ENCODE assay signal across 11 mouse cellular contexts in genomic region chr15:77824321-77824720, GRCm38 (mm10). TPM values are rescaled to one million over a fixed set of nuclear protein-coding genes. Genes with fewer than 3 reads are reported as not detected.
A peak's percentile ranks its signal among the peaks of the same experiment; 100 is the strongest.
DNase-seq lines count a peak whose midpoint lies in the region; ATAC-seq and TF ChIP-seq lines count a peak whose summit lies in the region.
"Had no signal": no experiment of that assay in that cellular context is flagged by ENCODE, and none has a peak within 500 bp of the region (broad histone marks: within the 10 kb centered on the region; RNA-seq: fewer than 3 reads in every experiment).

No protein-coding gene starts in this region.

- H3K36me3 ChIP-seq in heart, embryonic 10.5 days: peaks cover 15% of the 10 kb centered on the region; the same call in 1 of the 2 replicates
- H3K36me3 ChIP-seq in kidney, postnatal 0 days (ENCODE audit: insufficient read depth, low read length): no peaks in the 10 kb centered on the region
- peaks cover 22% of the 10 kb centered on the region for H3K36me3 ChIP-seq in liver, postnatal 0 days (replicated peaks; ENCODE audit: insufficient read depth, low read length)
- H3K36me3 ChIP-seq: midbrain, embryonic 12.5 days had no signal

- WGBS in heart, embryonic 10.5 days: 79% methylated on average over 1 of the region's 1 CpGs
- 76% methylated on average over 1 of the region's 1 CpGs for WGBS in kidney, postnatal 0 days
- WGBS in liver, postnatal 0 days (ENCODE audit: insufficient replicate concordance): 96% methylated on average over 1 of the region's 1 CpGs

- TF ChIP-seq CTCF in kidney, postnatal 0 days (IDR thresholded peaks at IDR 0.05; ENCODE audit: low read depth): no peak
- TF ChIP-seq CTCF in liver, postnatal 0 days (IDR thresholded peaks at IDR 0.05; ENCODE audit: low read depth): no peak

- no peaks in the 10 kb centered on the region for H3K27me3 ChIP-seq in heart, embryonic 10.5 days (ENCODE audit: insufficient read depth, poor library complexity, severe bottlenecking)
- H3K27me3 ChIP-seq in kidney, postnatal 0 days (ENCODE audit: insufficient read depth, low read length): no peaks in the 10 kb centered on the region
- no peaks in the 10 kb centered on the region for H3K27me3 ChIP-seq in liver, postnatal 0 days (ENCODE audit: insufficient read depth, low read length)
- H3K27me3 ChIP-seq: midbrain, embryonic 12.5 days had no signal

- TF ChIP-seq EP300 in liver, postnatal 0 days (IDR thresholded peaks at IDR 0.05; ENCODE audit: low read depth): no peak

- no peaks in the 10 kb centered on the region for H3K9me3 ChIP-seq in heart, embryonic 10.5 days
- no peaks in the 10 kb centered on the region for H3K9me3 ChIP-seq in kidney, postnatal 0 days (replicated peaks; ENCODE audit: low read length)
- H3K9me3 ChIP-seq in liver, postnatal 0 days (ENCODE audit: low read length): no peaks in the 10 kb centered on the region
- H3K9me3 ChIP-seq: midbrain, embryonic 12.5 days had no signal

- no peak overlapping the region for H3K4me2 ChIP-seq in kidney, postnatal 0 days (ENCODE audit: low read length)
- no peak overlapping the region for H3K4me2 ChIP-seq in liver, postnatal 0 days (ENCODE audit: low read depth, low read length)
- H3K4me2 ChIP-seq: midbrain, embryonic 12.5 days had no signal

- peak overlapping the region; percentile 63; the same call in 1 of the 2 replicates for H3K27ac ChIP-seq in heart, embryonic 10.5 days
- peak overlapping the region; percentile 69 for H3K27ac ChIP-seq in kidney, postnatal 0 days
- H3K27ac ChIP-seq in brown adipose tissue, adult 24 weeks (replicated peaks; ENCODE audit: low read depth, low read length): peak overlapping the region; percentile 47
- 0 out of 2 replicates have a peak overlapping the region, but pooled peaks have one; percentile 85 for H3K27ac ChIP-seq in liver, postnatal 0 days (ENCODE audit: low read depth)
- H3K27ac ChIP-seq: midbrain, embryonic 12.5 days had no signal

- no peak overlapping the region for H3K4me3 ChIP-seq in heart, embryonic 10.5 days
- H3K4me3 ChIP-seq in kidney, postnatal 0 days (replicated peaks; ENCODE audit: low read depth, low read length): no peak overlapping the region
- H3K4me3 ChIP-seq in brown adipose tissue, adult 24 weeks (ENCODE audit: insufficient read depth, low read depth, low read length): no peak overlapping the region
- no peak overlapping the region for H3K4me3 ChIP-seq in liver, postnatal 0 days (ENCODE audit: low read depth, low read length)
- H3K4me3 ChIP-seq: midbrain, embryonic 12.5 days had no signal

- no peak for DNase-seq in heart, embryonic 10.5 days (ENCODE audit: low spot score)
- no peak for DNase-seq in heart, postnatal 25 days (ENCODE audit: low spot score)
- DNase-seq in kidney, postnatal 0 days (ENCODE audit: low spot score): no peak
- no peak for DNase-seq in kidney, postnatal 25 days
- DNase-seq in liver, postnatal 0 days: no peak
- DNase-seq: lung, adult 2 months; right cerebral cortex, postnatal 4 days had no signal

- no peak overlapping the region for H3K9ac ChIP-seq in kidney, postnatal 0 days (ENCODE audit: low read depth, low read length)
- no peak overlapping the region for H3K9ac ChIP-seq in liver, postnatal 0 days (replicated peaks)
- H3K9ac ChIP-seq: midbrain, embryonic 12.5 days had no signal

- ATAC-seq in kidney, postnatal 0 days (replicated peaks; ENCODE audit: low FRiP score, low read depth): no peak
- ATAC-seq in liver, postnatal 0 days: no peak
- ATAC-seq in frontal cortex, adult (ENCODE audit: low TSS enrichment): no peak
- ATAC-seq: inflammation-experienced regulatory T-cells, adult 6 months had no signal

- intact Hi-C loops in heart, postnatal 25 days (cut with DNase I): no loop called here

- H3K4me1 ChIP-seq in heart, embryonic 10.5 days: peaks cover 88% of the 10 kb centered on the region
- H3K4me1 ChIP-seq in kidney, postnatal 0 days (replicated peaks; ENCODE audit: insufficient read depth, low read length): peaks cover 74% of the 10 kb centered on the region
- H3K4me1 ChIP-seq in brown adipose tissue, adult 24 weeks (ENCODE audit: control insufficient read depth, insufficient read depth, insufficient read length, low read length): peaks cover 66% of the 10 kb centered on the region
- H3K4me1 ChIP-seq in liver, postnatal 0 days (ENCODE audit: insufficient read depth): peaks cover 80% of the 10 kb centered on the region

RNA-seq across cellular contexts. Expression of gene Myh9, which starts 17.7 kb away (rescaled TPM):
- polyA plus RNA-seq in heart, embryonic 10.5 days (2016; fragmentation: Nextera tagmentation; extraction: Ambion mirVana): 34.5 and 37.5 TPM in 2 replicates
- total RNA-seq in heart, postnatal 25 days (2021): 100 to 1,000 TPM; 122 to 124 TPM
- 52.9 and 57.2 TPM in 2 replicates for polyA plus RNA-seq in kidney, postnatal 0 days (2015; fragmentation: Nextera tagmentation; extraction: Ambion mirVana)
- polyA plus RNA-seq in brown adipose tissue, adult 24 weeks (2012; ENCODE audit: insufficient read depth, insufficient read length, missing spikeins): 36.0 and 59.3 TPM in 2 replicates
- 17.7 and 22.4 TPM in 2 replicates for polyA plus RNA-seq in liver, postnatal 0 days (2015; fragmentation: Nextera tagmentation; extraction: Ambion mirVana)
